Mouse (Mus musculus) heart, embryonic 14.5 days (tissue): ENCODE data around the gene Fchsd2. TPM values are rescaled to one million over a fixed set of nuclear protein-coding genes. Genes with fewer than 3 reads are reported as not detected.

Source experiments
- ATAC-seq: fragments of 200-750 bp; cut with Nextera tagmentation; 2 replicates; pipeline ENCODE4 v1.8.0; 2017; ENCODE audit warnings: low read depth, moderate TSS enrichment; ENCODE audit not compliant: insufficient number of reproducible peaks, insufficient read depth, low FRiP score
- H3K27ac ChIP-seq, 2 experiments: fragments of 200-500 bp in 1 of 2; fragments of 300-500 bp in 1 of 2; sonication (generic) in 1 of 2; replicated peaks in 1 of 2; 2 replicates each; pipeline ENCODE4 v1.5.1; 2012 to 2014; ENCODE audit warnings: low read depth in 2 of 2, low read length in 2 of 2, control low read depth in 1 of 2, mild to moderate bottlenecking in 1 of 2, mixed read lengths in 1 of 2; ENCODE audit not compliant: control insufficient read depth in 1 of 2, insufficient read depth in 1 of 2
- H3K27me3 ChIP-seq: fragments of 300-500 bp; sonication (generic); 2 replicates; pipeline ENCODE4 v1.6.1; 2014; ENCODE audit warnings: mild to moderate bottlenecking, low read length, control low read depth; ENCODE audit not compliant: control insufficient read depth, insufficient read depth
- H3K36me3 ChIP-seq: fragments of 300-500 bp; sonication (generic); 2 replicates; pipeline ENCODE4 v1.6.1; 2014; ENCODE audit warnings: mild to moderate bottlenecking, control low read depth, low read length, mixed read lengths; ENCODE audit not compliant: control insufficient read depth, insufficient read depth
- H3K4me1 ChIP-seq, 2 experiments: fragments of 200-500 bp in 1 of 2; fragments of 300-500 bp in 1 of 2; sonication (generic) in 1 of 2; 2 replicates each; pipeline ENCODE4 v1.6.1; 2012 to 2014; ENCODE audit warnings: low read length in 2 of 2, control low read depth in 1 of 2, mixed read lengths in 1 of 2; ENCODE audit not compliant: control insufficient read depth in 2 of 2, insufficient read depth in 2 of 2
- H3K4me2 ChIP-seq: fragments of 300-500 bp; sonication (generic); 2 replicates; pipeline ENCODE4 v1.6.1; 2014; ENCODE audit warnings: mild to moderate bottlenecking, low read length
- H3K4me3 ChIP-seq, 2 experiments: fragments of 200-500 bp in 1 of 2; fragments of 300-500 bp in 1 of 2; sonication (generic) in 1 of 2; 2 replicates each; pipeline ENCODE4 v1.5.1; 2012 to 2014; ENCODE audit warnings: low read length in 2 of 2, mild to moderate bottlenecking in 2 of 2, control low read depth in 1 of 2, low read depth in 1 of 2, moderate library complexity in 1 of 2; ENCODE audit not compliant: control insufficient read depth in 1 of 2, insufficient read depth in 1 of 2
- H3K9ac ChIP-seq: fragments of 300-500 bp; sonication (generic); 2 replicates; pipeline ENCODE4 v1.6.1; 2014; ENCODE audit warnings: mild to moderate bottlenecking, low read length
- H3K9me3 ChIP-seq: fragments of 300-500 bp; sonication (generic); 2 replicates; pipeline ENCODE4 v1.6.1; 2016; ENCODE audit warnings: low read length, control low read depth; ENCODE audit not compliant: control insufficient read depth
- WGBS: fragments of 180-500 bp; shearing (Covaris S2); extraction: QIAGEN DNeasy Blood & Tissue Kit; methylation state at CpG from one replicate; pipeline ENCODE4 v1.1.7; 2014; 5-methylcytosine and 5-hydroxymethylcytosine counted together
- polyA plus RNA-seq: library from polyadenylated mRNA; unstranded; fragments of >200 nt; fragmentation: Nextera tagmentation; extraction: Ambion mirVana; gene quantifications from 2 replicates; pipeline ENCODE4 v1.2.1, GENCODE M21; 2014

Fchsd2 gene
- polyA plus RNA-seq, 1 experiment from 2014 or later: 18.0 TPM

- no peak overlapping the region for H3K4me3 ChIP-seq
- no peak overlapping the region for H3K4me2 ChIP-seq
- no peaks in the 10 kb centered on the region for H3K36me3 ChIP-seq
- no peak for ATAC-seq
- 45% methylated on average over 6 of the region's 6 CpGs for WGBS
- H3K9me3 ChIP-seq: no peaks in the 10 kb centered on the region
- no peak overlapping the region for H3K9ac ChIP-seq
- no peak overlapping the region for H3K27ac ChIP-seq
- H3K27me3 ChIP-seq: no peaks in the 10 kb centered on the region
- H3K4me1 ChIP-seq: peaks cover 17 to 25% of the 10 kb centered on the region in 2 experiments
These were observed 223.9 kb downstream of the Fchsd2 start for GRCm38 (mm10) chr7:101316591-101317001.

- Histone ChIP-seq H3K9me3 (no peaks in the 10 kb centered on the region), H3K36me3 (no peaks in the 10 kb centered on the region), H3K4me1 (peaks cover 21 to 28% of the 10 kb centered on the region in 2 experiments), H3K4me3 (no peak within 1 kb of the TSS), H3K9ac (no peak within 1 kb of the TSS), H3K27me3 (no peaks in the 10 kb centered on the region), H3K27ac (no peak within 1 kb of the TSS), H3K4me2 (no peak within 1 kb of the TSS)
- no peak for ATAC-seq
- WGBS: 84% methylated on average over 3 of the region's 3 CpGs
These were observed 224.4 kb downstream of the Fchsd2 start, which contains the start of gene Stard10 for GRCm38 (mm10) chr7:101317014-101317413. Gene Stard10 (plus strand): TSS chr7:101317086.

GRCm38 (mm10) chr7:101318848-101319247 lies 226.2 kb downstream of the Fchsd2 start:
- WGBS: 20% methylated on average over 4 of the region's 4 CpGs
- peak overlapping the region in 1 of 2 experiments; percentile 47; a peak in 1 of 4 replicates for H3K27ac ChIP-seq
- peaks cover 21 to 28% of the 10 kb centered on the region in 2 experiments for H3K4me1 ChIP-seq
- H3K4me2 ChIP-seq: peak overlapping the region; percentile 29; the same call in 1 of the 2 replicates
- H3K9ac ChIP-seq: no peak overlapping the region
- no peaks in the 10 kb centered on the region for H3K27me3 ChIP-seq
- no peaks in the 10 kb centered on the region for H3K36me3 ChIP-seq
- no peaks in the 10 kb centered on the region for H3K9me3 ChIP-seq
- H3K4me3 ChIP-seq: no peak overlapping the region
- no peak for ATAC-seq

GRCm38 (mm10) chr7:101319796-101320195 lies 227.1 kb downstream of the Fchsd2 start:
- Histone ChIP-seq H3K36me3 (no peaks in the 10 kb centered on the region), H3K9ac (no peak overlapping the region), H3K27ac (no peak overlapping the region), H3K4me3 (no peak overlapping the region), H3K9me3 (no peaks in the 10 kb centered on the region), H3K27me3 (no peaks in the 10 kb centered on the region), H3K4me1 (peaks cover 14 to 20% of the 10 kb centered on the region in 2 experiments), H3K4me2 (no peak overlapping the region)
- ATAC-seq: no peak
- WGBS: 79% methylated on average over 1 of the region's 1 CpGs

- peak overlapping the region; percentile 57 to 82 for H3K4me3 ChIP-seq
- H3K4me2 ChIP-seq: peak overlapping the region; percentile 99
- WGBS: 4% methylated on average over 28 of the region's 37 CpGs
- no peaks in the 10 kb centered on the region for H3K9me3 ChIP-seq
- no peaks in the 10 kb centered on the region for H3K27me3 ChIP-seq
- peak overlapping the region; percentile 83 for H3K9ac ChIP-seq
- H3K36me3 ChIP-seq: no peaks in the 10 kb centered on the region
- ATAC-seq: peak; percentile 31; the same call in 1 of the 2 replicates
- H3K4me1 ChIP-seq: peaks cover 14 to 15% of the 10 kb centered on the region in 2 experiments
- H3K27ac ChIP-seq: no peak overlapping the region
These were observed 227.9 kb downstream of the Fchsd2 start for GRCm38 (mm10) chr7:101320399-101321217.

GRCm38 (mm10) chr7:101321218-101321827 lies 228.7 kb downstream of the Fchsd2 start:
- WGBS: 2% methylated on average over 51 of the region's 61 CpGs
- Histone ChIP-seq H3K4me1 (peaks cover 14 to 15% of the 10 kb centered on the region in 2 experiments), H3K27ac (no peak overlapping the region)

GRCm38 (mm10) chr7:101323141-101323594 lies 230.5 kb downstream of the Fchsd2 start:
- no peaks in the 10 kb centered on the region for H3K9me3 ChIP-seq
- H3K4me2 ChIP-seq: peak overlapping the region; percentile 99; the same call in 1 of the 2 replicates
- no peak overlapping the region for H3K9ac ChIP-seq
- H3K27ac ChIP-seq: no peak overlapping the region
- no peaks in the 10 kb centered on the region for H3K36me3 ChIP-seq
- no peak overlapping the region; a peak in 1 of 4 replicates for H3K4me3 ChIP-seq
- no peaks in the 10 kb centered on the region; the same call in 1 of the 2 replicates for H3K27me3 ChIP-seq
- ATAC-seq: no peak
- H3K4me1 ChIP-seq: peaks cover 14 to 15% of the 10 kb centered on the region in 2 experiments
- WGBS: 66% methylated on average over 4 of the region's 4 CpGs

More at GRCm38 (mm10) chr7:101321218-101321827, 228.7 kb downstream of the Fchsd2 start:
- H3K9ac ChIP-seq: peak overlapping the region; percentile 83
- peak overlapping the region; percentile 57 to 82 for H3K4me3 ChIP-seq
- peak overlapping the region; percentile 99 for H3K4me2 ChIP-seq
- H3K27me3 ChIP-seq: no peaks in the 10 kb centered on the region
- H3K36me3 ChIP-seq: no peaks in the 10 kb centered on the region
- peak; percentile 41; the same call in 1 of the 2 replicates for ATAC-seq
- no peaks in the 10 kb centered on the region for H3K9me3 ChIP-seq
